Mouse (Mus musculus) liver, postnatal 0 days (tissue): ENCODE measurements around the gene Mterf2. TPM values are rescaled to one million over a fixed set of nuclear protein-coding genes. Genes with fewer than 3 reads are reported as not detected.

ENCODE experiments used
- ATAC-seq: fragments of 200-750 bp; cut with Nextera tagmentation; 2 replicates; pipeline ENCODE4 v1.8.0; 2017; ENCODE audit warnings: mild to moderate bottlenecking, moderate library complexity
- DNase-seq: peaks from one replicate; pipeline ENCODE4 v3.0.0-alpha.2; 2016
- H3K27ac ChIP-seq: fragments of 300-500 bp; sonication (generic); 2 replicates; pipeline ENCODE4 v1.5.1; 2014; ENCODE audit warnings: antibody characterized with exemption, moderate library complexity, mild to moderate bottlenecking, low read depth
- H3K27me3 ChIP-seq: fragments of 300-500 bp; sonication (generic); 2 replicates; pipeline ENCODE4 v1.6.1; 2014; ENCODE audit warnings: low read length, control low read depth, mixed read lengths; ENCODE audit not compliant: insufficient read depth
- H3K36me3 ChIP-seq: fragments of 300-500 bp; sonication (generic); replicated peaks from 2 replicates; pipeline ENCODE4 v1.6.1; 2014; ENCODE audit warnings: mild to moderate bottlenecking, control low read depth, low read length, moderate library complexity, mixed read lengths; ENCODE audit not compliant: insufficient read depth
- H3K4me1 ChIP-seq: fragments of 300-500 bp; sonication (generic); 2 replicates; pipeline ENCODE4 v1.6.1; 2014; ENCODE audit warnings: antibody characterized with exemption, mild to moderate bottlenecking, control low read depth; ENCODE audit not compliant: insufficient read depth
- H3K4me2 ChIP-seq: fragments of 300-500 bp; sonication (generic); 2 replicates; pipeline ENCODE4 v1.6.1; 2014; ENCODE audit warnings: low read depth, mild to moderate bottlenecking, low read length, moderate library complexity, mixed read lengths
- H3K4me3 ChIP-seq: fragments of 300-500 bp; sonication (generic); 2 replicates; pipeline ENCODE4 v1.5.1; 2014; ENCODE audit warnings: low read depth, low read length
- H3K9ac ChIP-seq: fragments of 300-500 bp; sonication (generic); replicated peaks from 2 replicates; pipeline ENCODE4 v1.6.1; 2014; ENCODE audit warnings: mild to moderate bottlenecking, moderate library complexity
- H3K9me3 ChIP-seq: fragments of 300-500 bp; sonication (generic); 2 replicates; pipeline ENCODE4 v1.6.1; 2016; ENCODE audit warnings: mild to moderate bottlenecking, control low read depth, low read length, mixed read lengths
- CTCF ChIP-seq: sonication (generic); IDR thresholded peaks from 2 replicates; pipeline ENCODE4 v1.5.1; 2016; ENCODE audit warnings: antibody characterized with exemption, low read depth
- EP300 ChIP-seq: IDR thresholded peaks from 2 replicates; pipeline ENCODE4 v1.6.1; 2016; ENCODE audit warnings: antibody characterized with exemption, low read depth, mild to moderate bottlenecking
- WGBS: fragments of 180-500 bp; shearing (Covaris S2); extraction: QIAGEN DNeasy Blood & Tissue Kit; methylation state at CpG from one replicate; pipeline ENCODE4 v1.1.7; 2014; ENCODE audit not compliant: insufficient replicate concordance; 5-methylcytosine and 5-hydroxymethylcytosine counted together
- polyA plus RNA-seq: library from polyadenylated mRNA; unstranded; fragments of >200 nt; fragmentation: Nextera tagmentation; extraction: Ambion mirVana; gene quantifications from 2 replicates; pipeline ENCODE4 v1.2.1, GENCODE M21; 2015

The Mterf2 gene
- polyA plus RNA-seq, 1 experiment from 2014 or later, result 3.1 TPM

GRCm38 (mm10) chr10:85125184-85125583, 2.6 kb downstream of the Mterf2 start:
- H3K27ac ChIP-seq, result no peak overlapping the region
- H3K27me3 ChIP-seq, result no peaks in the 10 kb centered on the region
- H3K4me1 ChIP-seq, result peaks cover 11% of the 10 kb centered on the region
- DNase-seq (no peak), ATAC-seq (no peak)
- no peak overlapping the region for H3K4me3 ChIP-seq
- 77% methylated on average over 13 of the region's 13 CpGs for WGBS
- peaks cover 14% of the 10 kb centered on the region for H3K36me3 ChIP-seq
- no peaks in the 10 kb centered on the region; the same call in 1 of the 2 replicates for H3K9me3 ChIP-seq
- TF ChIP-seq CTCF, result no peak
- no peak for TF ChIP-seq EP300
- H3K9ac ChIP-seq, result no peak overlapping the region
- H3K4me2 ChIP-seq, result no peak overlapping the region

DNA sequence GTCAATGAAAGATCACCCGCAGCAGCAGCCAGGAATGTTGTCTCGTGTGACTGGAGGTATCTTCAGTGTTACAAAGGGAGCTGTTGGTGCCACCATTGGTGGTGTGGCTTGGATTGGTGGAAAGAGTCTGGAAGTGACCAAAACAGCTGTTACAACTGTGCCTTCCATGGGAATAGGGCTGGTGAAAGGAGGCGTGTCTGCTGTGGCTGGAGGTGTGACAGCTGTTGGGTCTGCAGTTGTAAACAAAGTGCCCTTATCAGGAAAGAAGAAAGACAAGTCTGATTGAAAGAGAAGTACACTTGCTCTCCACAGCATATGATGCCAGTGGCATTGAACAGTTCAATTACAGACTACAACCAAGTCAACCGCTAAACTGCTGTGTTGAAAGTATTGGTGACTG, 13.4 kb downstream of the Mterf2 start:
- no peaks in the 10 kb centered on the region for H3K27me3 ChIP-seq
- no peak overlapping the region for H3K4me2 ChIP-seq
- no peaks in the 10 kb centered on the region for H3K9me3 ChIP-seq
- no peak overlapping the region for H3K4me3 ChIP-seq
- H3K4me1 ChIP-seq, result no peaks in the 10 kb centered on the region
- no peak for ATAC-seq
- H3K9ac ChIP-seq, result no peak overlapping the region
- TF ChIP-seq EP300 (no peak), CTCF (no peak)
- 80% methylated on average over 4 of the region's 4 CpGs for WGBS
- DNase-seq, result no peak
- peaks cover 19% of the 10 kb centered on the region for H3K36me3 ChIP-seq
- no peak overlapping the region for H3K27ac ChIP-seq

DNA sequence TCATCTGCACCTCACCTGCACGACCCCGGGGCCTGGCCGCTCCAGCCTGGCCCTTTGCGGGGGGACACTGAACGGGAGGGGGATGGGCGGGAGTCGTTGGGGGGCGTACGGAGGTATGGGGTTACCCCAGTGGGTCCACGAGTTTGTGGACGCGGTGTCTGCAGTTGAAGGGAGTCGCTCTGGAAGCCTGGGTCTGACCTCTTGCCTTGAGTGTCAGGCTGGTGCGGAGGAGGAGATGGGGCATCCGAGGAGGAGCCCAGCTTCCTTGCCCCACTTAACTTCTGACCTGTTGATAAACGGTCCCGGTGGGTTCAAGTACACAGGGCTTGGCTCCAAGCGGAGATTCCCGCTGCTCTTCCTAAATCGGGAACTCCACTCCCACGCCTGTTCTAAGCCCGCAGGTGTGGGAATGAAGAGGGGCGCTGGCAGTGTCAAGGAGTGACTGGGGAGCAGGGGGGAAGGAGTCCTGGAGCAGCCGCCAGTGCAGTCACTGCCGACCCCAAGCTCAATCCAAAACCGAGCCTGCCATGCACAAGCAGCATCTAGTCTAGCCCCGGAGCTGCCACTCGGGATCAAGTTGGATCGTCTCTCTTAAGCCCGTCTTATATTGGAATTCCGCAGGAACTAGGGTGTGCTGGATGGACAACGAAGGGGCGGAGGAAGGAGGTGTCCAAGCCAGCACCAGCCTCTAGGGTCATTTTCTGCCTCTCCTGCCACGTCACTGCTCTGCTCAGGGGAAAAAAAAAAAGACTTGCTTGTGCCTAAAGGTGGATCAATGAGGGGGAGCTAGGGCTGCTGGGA, 24.5 kb downstream of the Mterf2 start:
- Histone ChIP-seq H3K9ac (peak overlapping the region; percentile 84), H3K9me3 (no peaks in the 10 kb centered on the region), H3K4me3 (peak overlapping the region; percentile 73), H3K4me2 (peak overlapping the region; percentile 97), H3K4me1 (peaks cover 17% of the 10 kb centered on the region), H3K27me3 (no peaks in the 10 kb centered on the region), H3K36me3 (no peaks in the 10 kb centered on the region), H3K27ac (peak overlapping the region; percentile 93)
- WGBS, result 2% methylated on average over 34 of the region's 34 CpGs
- DNase-seq (peak; percentile 41), ATAC-seq (peak; percentile 9)
- no peak for TF ChIP-seq EP300
- no peak for TF ChIP-seq CTCF

GRCm38 (mm10) chr10:85102247-85103084, 25.4 kb downstream of the Mterf2 start, which contains the start of the genes Fhl4 and Tmem263:
Gene Fhl4 (minus strand): TSS chr10:85102495.
Gene Tmem263 (plus strand): TSS chr10:85102627.
- Histone ChIP-seq H3K27me3 (no peaks in the 10 kb centered on the region), H3K4me3 (peak within 1 kb of the TSS; percentile 73), H3K27ac (peak within 1 kb of the TSS; percentile 93), H3K9me3 (no peaks in the 10 kb centered on the region), H3K36me3 (no peaks in the 10 kb centered on the region), H3K9ac (peak within 1 kb of the TSS; percentile 84), H3K4me2 (peak within 1 kb of the TSS; percentile 97), H3K4me1 (peaks cover 17% of the 10 kb centered on the region)
- TF ChIP-seq CTCF (no peak), EP300 (no peak)
- WGBS, result 1% methylated on average over 58 of the region's 96 CpGs
- ATAC-seq (peak; percentile 94), DNase-seq (peak; percentile 92)

- no peak for TF ChIP-seq EP300
- TF ChIP-seq CTCF, result no peak
- H3K4me2 ChIP-seq, result peak overlapping the region; percentile 97
- no peaks in the 10 kb centered on the region for H3K9me3 ChIP-seq
- DNase-seq (no peak), ATAC-seq (peak; percentile 2)
- H3K36me3 ChIP-seq, result no peaks in the 10 kb centered on the region
- peak overlapping the region; percentile 84 for H3K9ac ChIP-seq
- H3K27me3 ChIP-seq, result no peaks in the 10 kb centered on the region
- H3K27ac ChIP-seq, result peak overlapping the region; percentile 93
- H3K4me3 ChIP-seq, result peak overlapping the region; percentile 73
- 2% methylated on average over 10 of the region's 10 CpGs for WGBS
- peaks cover 17% of the 10 kb centered on the region for H3K4me1 ChIP-seq
Measured at GRCm38 (mm10) chr10:85101841-85102240, 26.0 kb downstream of the Mterf2 start.

DNA sequence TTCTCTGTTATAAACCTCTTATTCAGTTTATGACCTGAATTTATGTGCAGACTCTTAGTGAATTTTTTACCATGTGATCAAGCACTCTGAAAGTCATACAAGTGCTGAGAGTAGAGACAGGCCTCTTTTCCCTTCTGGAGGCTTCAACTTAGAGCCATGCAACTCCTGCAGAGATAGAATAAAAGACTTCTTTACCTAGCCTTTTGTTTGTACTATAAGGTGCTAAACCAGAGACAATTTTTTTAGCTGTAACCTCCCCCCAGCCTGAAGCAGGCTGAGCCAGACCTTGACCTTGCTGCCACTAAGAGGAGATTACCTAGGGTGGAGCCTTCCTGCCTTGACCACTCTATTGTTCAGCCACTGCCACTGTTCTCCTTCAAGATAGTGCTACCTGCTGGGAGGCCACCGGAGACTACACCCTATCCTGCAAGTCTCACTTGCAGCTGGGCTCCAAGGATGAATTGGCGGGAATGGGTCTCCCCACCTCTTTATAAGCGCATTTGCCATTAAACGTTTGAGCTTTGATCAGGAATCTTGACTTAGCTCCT, 56.1 kb downstream of the Mterf2 start:
- no peak for ATAC-seq
- WGBS, result 63% methylated on average over 4 of the region's 4 CpGs

More for the DNA sequence above, 56.1 kb downstream of the Mterf2 start:
- Histone ChIP-seq H3K9me3 (0 out of 2 replicates have a peak, but pooled peaks cover 14% of the 10 kb centered on the region), H3K4me3 (no peak overlapping the region), H3K27ac (no peak overlapping the region), H3K4me2 (no peak overlapping the region), H3K36me3 (no peaks in the 10 kb centered on the region), H3K4me1 (no peaks in the 10 kb centered on the region), H3K27me3 (no peaks in the 10 kb centered on the region), H3K9ac (no peak overlapping the region)
- TF ChIP-seq CTCF, result no peak
- TF ChIP-seq EP300, result no peak
- no peak for DNase-seq

Other genes with a start within 250 kb of the Mterf2 start
- gene Ric8b, start 210.4 kb downstream of the Mterf2 start, polyA plus RNA-seq, result 2.3 and 2.6 TPM in 2 replicates
- 0.25 and 0.27 TPM in 2 replicates for gene Fhl4, start 25.5 kb downstream of the Mterf2 start, polyA plus RNA-seq
- 15.0 and 16.3 TPM in 2 replicates for gene Tmem263, start 25.4 kb downstream of the Mterf2 start, polyA plus RNA-seq
- gene Cry1, start 57.0 kb upstream of the Mterf2 start, polyA plus RNA-seq, result 8.2 and 9.4 TPM in 2 replicates